Mouse (Mus musculus) heart, adult 2 months (tissue): ENCODE measurements around the gene Gipc2.

ENCODE experiments used
- CTCF ChIP-seq: fragments of 200-600 bp; IDR thresholded peaks from 2 replicates; pipeline ENCODE4 v1.8.1; 2022; ENCODE audit warnings: antibody characterized with exemption, mild to moderate bottlenecking, moderate library complexity
- EP300 ChIP-seq: fragments of 200-500 bp; IDR thresholded peaks from 2 replicates; pipeline ENCODE4 v1.6.1; 2011; ENCODE audit warnings: low read depth, low read length, control low read depth; ENCODE audit not compliant: insufficient read depth
- POLR2A ChIP-seq: fragments of 200-500 bp; IDR thresholded peaks from 2 replicates; pipeline ENCODE4 v1.6.1; 2011; ENCODE audit warnings: mild to moderate bottlenecking, low read depth, low read length, control low read depth; ENCODE audit not compliant: insufficient read depth

DNA sequence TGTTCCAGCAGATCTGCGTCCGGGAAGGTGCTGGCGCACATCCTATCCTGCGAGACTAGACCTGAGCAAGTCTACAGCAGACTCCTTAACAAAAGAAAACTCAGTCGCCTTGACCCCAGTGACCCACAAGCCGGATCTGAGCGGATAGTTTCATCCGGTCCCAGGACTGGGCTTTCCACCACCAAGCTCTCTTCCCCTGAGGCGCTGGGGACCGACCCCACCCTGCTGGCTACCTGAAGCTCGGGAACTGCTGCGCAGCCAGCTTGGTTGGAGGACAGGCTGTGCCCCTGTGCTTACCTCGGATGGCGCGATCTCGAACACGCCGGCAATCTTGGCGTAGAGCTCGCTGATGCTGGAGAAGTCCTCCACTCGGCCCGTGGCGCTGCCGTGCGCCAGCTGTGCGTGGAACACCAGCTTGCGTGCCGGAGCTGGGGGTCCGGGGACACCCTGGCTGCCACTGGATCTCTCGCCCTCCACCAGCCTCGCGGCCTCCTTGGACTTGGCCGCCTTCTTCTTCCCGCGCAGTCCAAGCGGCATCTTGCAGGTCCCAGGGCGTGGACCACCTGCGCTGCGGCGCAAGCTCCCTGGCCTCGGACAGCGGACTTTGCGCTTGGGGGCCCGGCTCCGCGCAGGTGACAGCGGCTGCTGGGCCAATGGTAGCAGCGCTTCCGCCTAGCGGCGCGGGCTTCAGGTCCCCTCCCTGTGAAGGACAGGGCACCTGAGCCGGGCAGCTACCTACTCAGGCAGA, 505 bp downstream of the Gipc2 start:
- TF ChIP-seq POLR2A: no peak; the same call in 1 of the 2 replicates
- TF ChIP-seq EP300: no peak
- TF ChIP-seq CTCF: 0 out of 2 replicates have a peak, but pooled peaks have one; percentile 9
